Mouse (Mus musculus) lung, adult 2 months (tissue): ENCODE results near the gene Gpm6a.

ENCODE experiments used
- CTCF ChIP-seq: fragments of 200-500 bp; IDR thresholded peaks from 2 replicates; pipeline ENCODE4 v1.5.1; 2011; ENCODE audit warnings: mild to moderate bottlenecking, low read length, control low read depth; ENCODE audit not compliant: insufficient read depth
- POLR2A ChIP-seq: fragments of 200-500 bp; IDR thresholded peaks from 2 replicates; pipeline ENCODE4 v1.6.1; 2011; ENCODE audit warnings: low read depth, mild to moderate bottlenecking, control low read depth, low read length, borderline replicate concordance; ENCODE audit errors: extremely low read depth

- TF ChIP-seq CTCF (no peak), POLR2A (no peak)
Measured at GRCm38 (mm10) chr8:55025851-55026660, 71.4 kb downstream of the Gpm6a start.
